Mouse (Mus musculus) ovary, adult 18-20 months (tissue): ENCODE data around the gene Gm20721.

Experiments
- DNase-seq: peaks from one replicate; pipeline ENCODE4 v3.0.0; 2022; ENCODE audit warnings: low spot score, mixed read lengths

The Gm20721 gene

GRCm38 (mm10) chr2:174298471-174298870, 48.0 kb downstream of the Gm20721 start:
- DNase-seq = no peak

- DNase-seq = no peak
Observed at GRCm38 (mm10) chr2:174297851-174298250, 48.7 kb downstream of the Gm20721 start.

GRCm38 (mm10) chr2:174297086-174297571, 49.4 kb downstream of the Gm20721 start:
- DNase-seq = no peak

GRCm38 (mm10) chr2:174295900-174296465, 50.5 kb downstream of the Gm20721 start:
- no peak for DNase-seq

- DNase-seq = peak; percentile 72
Observed at GRCm38 (mm10) chr2:174295175-174295899, 51.2 kb downstream of the Gm20721 start.

- no peak for DNase-seq
Observed at GRCm38 (mm10) chr2:174294457-174294856, 52.1 kb downstream of the Gm20721 start.

GRCm38 (mm10) chr2:174291662-174292030, 54.9 kb downstream of the Gm20721 start:
- DNase-seq = no peak

- DNase-seq = no peak
Observed at GRCm38 (mm10) chr2:174291029-174291661, 55.4 kb downstream of the Gm20721 start.

GRCm38 (mm10) chr2:174288673-174289430, 57.7 kb downstream of the Gm20721 start:
- no peak for DNase-seq

GRCm38 (mm10) chr2:174287921-174288320, 58.6 kb downstream of the Gm20721 start:
- DNase-seq = no peak

- DNase-seq = no peak
Observed at GRCm38 (mm10) chr2:174285921-174286470, 60.5 kb downstream of the Gm20721 start.

- DNase-seq = no peak
Observed at GRCm38 (mm10) chr2:174284807-174285457, 61.6 kb downstream of the Gm20721 start.

- DNase-seq = no peak
Observed at GRCm38 (mm10) chr2:174284011-174284410, 62.5 kb downstream of the Gm20721 start, which contains the start of gene Gnas. Gene Gnas, plus strand, starts transcription at chr2:174284320.

GRCm38 (mm10) chr2:174283341-174283740, 63.2 kb downstream of the Gm20721 start:
- no peak for DNase-seq
